Mouse (Mus musculus) kidney, embryonic 16.5 days (tissue): Measurements from ENCODE around the gene Csrnp1. TPM values are rescaled to one million over a fixed set of nuclear protein-coding genes. Genes with fewer than 3 reads are reported as not detected.

ENCODE experiments used
- ATAC-seq: fragments of 200-750 bp; cut with Nextera tagmentation; 2 replicates; pipeline ENCODE4 v1.8.0; 2017; ENCODE audit warnings: moderate TSS enrichment; ENCODE audit not compliant: low FRiP score, low TSS enrichment
- H3K27ac ChIP-seq: fragments of 300-500 bp; sonication (generic); 2 replicates; pipeline ENCODE4 v1.5.1; 2014; ENCODE audit warnings: low read length
- H3K27me3 ChIP-seq: fragments of 300-500 bp; sonication (generic); 2 replicates; pipeline ENCODE4 v1.6.1; 2014; ENCODE audit warnings: low read length, control low read depth, mixed read lengths; ENCODE audit not compliant: insufficient read depth
- H3K36me3 ChIP-seq: fragments of 300-500 bp; sonication (generic); 2 replicates; pipeline ENCODE4 v1.6.1; 2014; ENCODE audit warnings: low read length, control low read depth, mixed read lengths; ENCODE audit not compliant: insufficient read depth
- H3K4me1 ChIP-seq: fragments of 300-500 bp; sonication (generic); 2 replicates; pipeline ENCODE4 v1.6.1; 2014; ENCODE audit warnings: low read length, control low read depth, mixed read lengths; ENCODE audit not compliant: insufficient read depth
- H3K4me2 ChIP-seq: fragments of 300-500 bp; sonication (generic); replicated peaks from 2 replicates; pipeline ENCODE4 v1.6.1; 2014; ENCODE audit warnings: low read depth, low read length
- H3K4me3 ChIP-seq: fragments of 300-500 bp; sonication (generic); 2 replicates; pipeline ENCODE4 v1.5.1; 2014; ENCODE audit warnings: mild to moderate bottlenecking, low read length
- H3K9ac ChIP-seq: fragments of 300-500 bp; sonication (generic); replicated peaks from 2 replicates; pipeline ENCODE4 v1.6.1; 2014; ENCODE audit warnings: low read length
- H3K9me3 ChIP-seq: fragments of 300-500 bp; sonication (generic); 2 replicates; pipeline ENCODE4 v1.6.1; 2016; ENCODE audit warnings: low read length, control low read depth
- WGBS: fragments of 180-500 bp; shearing (Covaris S2); extraction: QIAGEN DNeasy Blood & Tissue Kit; methylation state at CpG from one replicate; pipeline ENCODE4 v1.1.7; 2014; 5-methylcytosine and 5-hydroxymethylcytosine counted together
- polyA plus RNA-seq: library from polyadenylated mRNA; unstranded; fragments of >200 nt; fragmentation: Nextera tagmentation; extraction: Ambion mirVana; gene quantifications from 2 replicates; pipeline ENCODE4 v1.2.1, GENCODE M21; 2015

Gene Csrnp1
- polyA plus RNA-seq, 1 experiment from 2014 or later, result 8.7 TPM

DNA sequence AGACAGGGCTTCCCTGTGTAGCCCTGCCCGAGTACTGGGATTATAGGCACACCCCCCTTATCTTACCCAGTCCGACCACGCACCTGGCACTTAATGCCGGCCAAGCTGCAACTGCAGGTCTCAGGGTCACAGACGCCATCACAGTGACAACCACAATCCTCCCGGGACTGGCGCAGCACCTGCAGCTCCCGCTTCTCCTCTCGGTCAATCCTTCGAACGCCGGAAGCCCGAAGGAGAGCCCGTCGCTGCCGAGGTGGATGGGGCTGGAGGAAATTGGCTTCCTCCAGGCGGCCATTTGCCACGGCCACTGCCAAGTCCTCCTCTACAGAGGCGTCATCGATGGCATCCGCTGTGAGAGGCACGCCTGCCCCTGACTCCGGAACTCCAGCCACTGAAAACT is 11.2 kb downstream of the Csrnp1 start:
- H3K27ac ChIP-seq, result no peak overlapping the region
- ATAC-seq, result no peak

GRCm38 (mm10) chr9:119972582-119972981 is 11.9 kb downstream of the Csrnp1 start:
- H3K4me3 ChIP-seq, result no peak overlapping the region
- no peak for ATAC-seq
- H3K9ac ChIP-seq, result no peak overlapping the region
- no peak overlapping the region for H3K27ac ChIP-seq
- no peak overlapping the region for H3K4me2 ChIP-seq
- peaks cover 27% of the 10 kb centered on the region for H3K36me3 ChIP-seq
- peaks cover 25% of the 10 kb centered on the region for H3K4me1 ChIP-seq
- H3K9me3 ChIP-seq, result no peaks in the 10 kb centered on the region
- 79% methylated on average over 12 of the region's 12 CpGs for WGBS
- no peaks in the 10 kb centered on the region for H3K27me3 ChIP-seq

More for the DNA sequence above, 11.2 kb downstream of the Csrnp1 start:
- Histone ChIP-seq H3K27me3 (no peaks in the 10 kb centered on the region), H3K36me3 (peaks cover 27% of the 10 kb centered on the region), H3K9ac (no peak overlapping the region), H3K4me2 (no peak overlapping the region), H3K4me3 (no peak overlapping the region), H3K4me1 (peaks cover 32% of the 10 kb centered on the region), H3K9me3 (no peaks in the 10 kb centered on the region)
- 95% methylated on average over 23 of the region's 23 CpGs for WGBS

DNA sequence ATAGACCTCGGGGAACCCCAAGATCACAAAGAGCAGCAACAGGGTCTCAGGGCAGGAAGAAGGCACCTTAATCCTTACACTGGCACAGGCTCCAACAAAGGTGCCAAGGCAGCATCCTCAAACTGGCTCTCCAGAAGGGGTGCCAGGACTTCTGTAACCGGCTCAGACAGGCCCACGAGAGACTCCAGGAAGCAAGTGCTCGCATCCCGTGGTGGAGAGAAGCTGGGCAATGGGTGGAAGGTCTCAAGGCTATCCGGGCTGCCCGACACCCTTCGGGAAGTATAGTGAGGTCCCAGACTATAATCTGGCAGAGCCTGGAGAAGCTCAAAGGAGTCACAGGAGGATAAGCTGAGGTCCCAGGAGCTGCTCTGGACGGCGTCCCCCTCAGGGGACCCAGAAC is 12.3 kb downstream of the Csrnp1 start:
- no peaks in the 10 kb centered on the region for H3K27me3 ChIP-seq
- no peak overlapping the region for H3K27ac ChIP-seq
- ATAC-seq, result no peak
- H3K4me2 ChIP-seq, result no peak overlapping the region
- H3K36me3 ChIP-seq, result peaks cover 27% of the 10 kb centered on the region
- H3K9me3 ChIP-seq, result no peaks in the 10 kb centered on the region
- 93% methylated on average over 10 of the region's 10 CpGs for WGBS
- no peak overlapping the region for H3K4me3 ChIP-seq
- no peak overlapping the region for H3K9ac ChIP-seq
- peaks cover 21% of the 10 kb centered on the region for H3K4me1 ChIP-seq

DNA sequence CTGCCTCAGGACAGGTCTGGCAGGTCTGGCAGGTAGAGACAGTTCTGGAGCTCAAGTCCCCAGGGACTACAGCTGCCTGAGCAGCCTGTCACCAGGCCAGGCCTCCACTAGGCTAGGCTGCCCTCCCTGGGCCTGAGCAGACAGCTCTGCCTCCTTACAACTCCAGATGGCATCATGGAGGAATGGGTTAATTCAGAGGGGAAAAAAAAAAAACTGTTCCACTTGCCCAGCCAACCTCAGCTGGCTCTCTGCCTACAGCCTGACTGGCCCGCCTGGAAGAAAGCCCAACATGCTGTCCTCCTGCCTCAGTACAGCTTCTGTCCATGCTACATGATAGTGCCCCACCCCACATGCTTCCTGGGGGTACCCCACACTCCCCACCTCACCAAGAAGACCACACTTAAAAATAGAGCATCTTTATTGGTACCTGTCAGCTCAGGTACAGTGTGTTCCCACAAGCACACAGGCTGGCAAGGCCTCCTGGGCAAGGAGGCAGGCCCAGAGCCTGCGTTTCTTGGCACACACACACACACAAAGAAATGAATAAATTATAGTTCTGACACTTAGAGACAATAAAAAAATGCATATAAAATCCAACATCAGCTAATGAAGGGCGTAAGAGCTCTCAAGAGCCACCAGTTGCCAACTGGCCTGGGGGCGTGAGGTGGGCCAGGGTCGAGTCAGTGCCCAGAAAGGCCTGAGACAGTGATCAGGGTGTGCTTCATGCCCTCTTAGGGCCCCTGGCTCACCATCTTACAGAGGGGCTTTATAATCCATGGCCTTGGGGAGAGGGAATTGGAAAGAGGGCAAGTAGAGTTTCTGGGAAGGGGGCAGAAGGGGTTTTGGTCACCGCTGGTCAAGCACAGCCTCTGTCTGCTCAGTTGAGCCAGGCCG is 13.4 kb downstream of the Csrnp1 start:
- H3K36me3 ChIP-seq, result peaks cover 27% of the 10 kb centered on the region
- no peaks in the 10 kb centered on the region for H3K27me3 ChIP-seq
- H3K27ac ChIP-seq, result no peak overlapping the region
- 0 out of 2 replicates have a peak, but pooled peaks have one; percentile 58 for ATAC-seq
- no peaks in the 10 kb centered on the region for H3K9me3 ChIP-seq
- no peak overlapping the region for H3K4me3 ChIP-seq
- H3K9ac ChIP-seq, result no peak overlapping the region
- H3K4me1 ChIP-seq, result 0 out of 2 replicates have a peak, but pooled peaks cover 11% of the 10 kb centered on the region
- WGBS, result 79% methylated on average over 7 of the region's 7 CpGs
- H3K4me2 ChIP-seq, result no peak overlapping the region

DNA sequence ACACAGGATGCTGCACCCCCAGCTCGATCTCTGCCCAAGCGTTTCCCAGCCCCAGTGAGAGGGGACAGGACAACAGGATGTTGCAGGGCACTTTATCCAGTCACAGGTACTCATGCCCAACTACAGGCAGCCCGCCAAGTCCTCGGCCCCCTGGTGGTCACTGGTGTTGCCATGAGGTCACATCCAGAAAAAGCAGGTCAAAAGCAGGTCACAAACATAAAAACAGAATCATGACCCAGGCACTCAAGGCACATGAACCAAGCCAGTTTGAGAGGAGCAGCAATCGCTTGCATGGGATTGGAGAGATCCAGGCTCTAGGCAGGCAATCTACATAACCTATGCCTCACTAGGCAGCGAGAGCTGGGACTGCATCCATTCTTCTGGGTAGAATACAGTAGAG is 14.2 kb downstream of the Csrnp1 start:
- ATAC-seq, result 0 out of 2 replicates have a peak, but pooled peaks have one; percentile 7

DNA sequence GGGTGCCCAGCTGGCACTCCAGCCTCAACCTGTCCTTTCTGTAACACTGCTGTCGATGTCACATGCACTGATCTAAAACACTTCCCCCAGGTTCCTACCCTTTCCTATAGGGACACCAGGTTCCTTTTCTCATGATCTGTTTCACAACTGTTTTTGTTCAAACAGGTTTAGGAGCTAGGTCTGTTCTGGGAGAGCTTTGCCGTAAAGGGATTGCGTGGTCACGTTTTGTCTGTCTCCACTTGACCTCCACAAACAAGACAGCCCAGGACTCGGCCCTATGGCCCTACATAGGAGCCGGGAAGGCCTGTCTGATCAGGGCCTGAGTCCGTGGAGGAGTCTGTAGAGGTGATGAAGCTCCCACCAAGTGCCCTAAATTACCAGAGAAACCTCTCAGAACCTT is 14.6 kb downstream of the Csrnp1 start:
- no peaks in the 10 kb centered on the region for H3K27me3 ChIP-seq
- ATAC-seq, result no peak
- no peak overlapping the region for H3K4me3 ChIP-seq
- H3K27ac ChIP-seq, result no peak overlapping the region
- 72% methylated on average over 7 of the region's 7 CpGs for WGBS
- peaks cover 27% of the 10 kb centered on the region for H3K36me3 ChIP-seq
- no peak overlapping the region for H3K4me2 ChIP-seq
- 0 out of 2 replicates have a peak, but pooled peaks cover 11% of the 10 kb centered on the region for H3K4me1 ChIP-seq
- H3K9me3 ChIP-seq, result no peaks in the 10 kb centered on the region
- no peak overlapping the region for H3K9ac ChIP-seq

More for the DNA sequence above, 14.2 kb downstream of the Csrnp1 start:
- Histone ChIP-seq H3K4me1 (0 out of 2 replicates have a peak, but pooled peaks cover 11% of the 10 kb centered on the region), H3K27me3 (no peaks in the 10 kb centered on the region), H3K27ac (no peak overlapping the region), H3K9me3 (no peaks in the 10 kb centered on the region), H3K4me3 (no peak overlapping the region), H3K36me3 (peaks cover 27% of the 10 kb centered on the region), H3K9ac (no peak overlapping the region), H3K4me2 (no peak overlapping the region)
- 39% methylated on average over 6 of the region's 6 CpGs for WGBS

- peaks cover 25% of the 10 kb centered on the region for H3K4me1 ChIP-seq
- H3K4me2 ChIP-seq, result no peak overlapping the region
- no peak overlapping the region for H3K4me3 ChIP-seq
- 86% methylated on average over 26 of the region's 26 CpGs for WGBS
- H3K27me3 ChIP-seq, result no peaks in the 10 kb centered on the region
- H3K27ac ChIP-seq, result no peak overlapping the region
- no peak for ATAC-seq
- H3K9ac ChIP-seq, result no peak overlapping the region
- no peaks in the 10 kb centered on the region for H3K36me3 ChIP-seq
- no peaks in the 10 kb centered on the region for H3K9me3 ChIP-seq
Observed at GRCm38 (mm10) chr9:119966221-119966910, 18.1 kb downstream of the Csrnp1 start.

GRCm38 (mm10) chr9:119965186-119965585 is 19.3 kb downstream of the Csrnp1 start:
- no peak for ATAC-seq
- Histone ChIP-seq H3K9me3 (no peaks in the 10 kb centered on the region), H3K27ac (no peak overlapping the region), H3K4me2 (no peak overlapping the region), H3K4me3 (no peak overlapping the region), H3K27me3 (no peaks in the 10 kb centered on the region), H3K4me1 (peaks cover 15% of the 10 kb centered on the region), H3K36me3 (no peaks in the 10 kb centered on the region), H3K9ac (no peak overlapping the region)
- 63% methylated on average over 3 of the region's 3 CpGs for WGBS

DNA sequence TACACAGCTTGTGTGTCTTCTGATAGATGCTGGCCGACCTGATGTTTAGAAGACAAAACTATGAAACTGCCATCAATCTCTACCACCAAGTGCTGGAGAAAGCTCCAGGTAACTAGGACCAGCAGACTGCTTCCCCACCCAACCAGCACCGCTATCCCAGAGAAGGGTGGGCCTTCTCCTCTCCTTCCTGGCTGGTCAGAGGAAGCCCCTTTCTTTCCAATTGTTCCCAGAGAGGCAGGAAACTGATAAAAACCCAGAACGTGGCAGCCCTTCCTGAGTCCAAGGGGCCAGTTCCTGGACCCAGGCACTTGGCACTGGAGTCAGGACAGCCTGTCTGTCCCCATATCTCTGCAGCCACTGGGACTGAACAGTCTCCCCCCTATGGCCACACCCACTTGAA is 20.3 kb downstream of the Csrnp1 start:
- peak overlapping the region; percentile 36; the same call in 1 of the 2 replicates for H3K27ac ChIP-seq
- ATAC-seq, result no peak
- no peak overlapping the region for H3K4me2 ChIP-seq
- H3K36me3 ChIP-seq, result no peaks in the 10 kb centered on the region
- H3K4me3 ChIP-seq, result no peak overlapping the region
- peaks cover 15% of the 10 kb centered on the region for H3K4me1 ChIP-seq
- WGBS, result 67% methylated on average over 3 of the region's 3 CpGs
- no peaks in the 10 kb centered on the region for H3K9me3 ChIP-seq
- no peak overlapping the region for H3K9ac ChIP-seq
- H3K27me3 ChIP-seq, result no peaks in the 10 kb centered on the region
